Mouse (Mus musculus) heart, postnatal 0 days (tissue): ENCODE data around the gene Wdr66. TPM values are rescaled to one million over a fixed set of nuclear protein-coding genes. Genes with fewer than 3 reads are reported as not detected.

Source experiments
- ATAC-seq: fragments of 200-750 bp; cut with Nextera tagmentation; 2 replicates; pipeline ENCODE4 v1.8.0; 2017; ENCODE audit warnings: low read depth, moderate number of reproducible peaks, moderate library complexity; ENCODE audit not compliant: insufficient read depth
- DNase-seq: peaks from one replicate; pipeline ENCODE4 v3.0.0-alpha.2; 2016; ENCODE audit warnings: low spot score
- H3K27ac ChIP-seq: fragments of 300-500 bp; sonication (generic); 2 replicates; pipeline ENCODE4 v1.5.1; 2014; ENCODE audit warnings: low read depth, mild to moderate bottlenecking
- H3K27me3 ChIP-seq: fragments of 300-500 bp; sonication (generic); 2 replicates; pipeline ENCODE4 v1.6.1; 2014; ENCODE audit warnings: low read length, mixed read lengths; ENCODE audit not compliant: control insufficient read depth, insufficient read depth
- H3K36me3 ChIP-seq: fragments of 300-500 bp; sonication (generic); replicated peaks from 2 replicates; pipeline ENCODE4 v1.6.1; 2014; ENCODE audit warnings: low read length, mixed read lengths; ENCODE audit not compliant: control insufficient read depth, insufficient read depth
- H3K4me1 ChIP-seq: fragments of 300-500 bp; sonication (generic); 2 replicates; pipeline ENCODE4 v1.6.1; 2014; ENCODE audit warnings: antibody characterized with exemption; ENCODE audit not compliant: control insufficient read depth, insufficient read depth
- H3K4me2 ChIP-seq: fragments of 300-500 bp; sonication (generic); 2 replicates; pipeline ENCODE4 v1.6.1; 2014; ENCODE audit warnings: low read depth, mild to moderate bottlenecking, low read length, moderate library complexity
- H3K4me3 ChIP-seq: fragments of 300-500 bp; sonication (generic); 2 replicates; pipeline ENCODE4 v1.5.1; 2014; ENCODE audit warnings: low read depth, low read length
- H3K9ac ChIP-seq: fragments of 300-500 bp; sonication (generic); replicated peaks from 2 replicates; pipeline ENCODE4 v1.6.1; 2014; ENCODE audit warnings: low read depth, low read length, mixed read lengths
- H3K9me3 ChIP-seq: fragments of 300-500 bp; sonication (generic); replicated peaks from 2 replicates; pipeline ENCODE4 v1.6.1; 2016; ENCODE audit warnings: low read length; ENCODE audit not compliant: control insufficient read depth
- CTCF ChIP-seq: IDR thresholded peaks from 2 replicates; pipeline ENCODE4 v1.5.1; 2016; ENCODE audit warnings: antibody characterized with exemption, control low read depth, low read depth
- EP300 ChIP-seq: IDR thresholded peaks from 2 replicates; pipeline ENCODE4 v1.6.1; 2016; ENCODE audit warnings: antibody characterized with exemption, low read depth
- WGBS: fragments of 180-500 bp; shearing (Covaris S2); extraction: QIAGEN DNeasy Blood & Tissue Kit; methylation state at CpG from one replicate; pipeline ENCODE4 v1.1.7; 2014; 5-methylcytosine and 5-hydroxymethylcytosine counted together
- polyA plus RNA-seq: library from polyadenylated mRNA; unstranded; fragments of >200 nt; fragmentation: Nextera tagmentation; extraction: Ambion mirVana; gene quantifications from 2 replicates; pipeline ENCODE4 v1.2.1, GENCODE M21; 2015
- total RNA-seq: library from RNA; depleted of rRNA; stranded (reverse); fragments of >200 nt; gene quantifications from 2 replicates; pipeline ENCODE4 v1.2.3, GENCODE M21; 2014; ENCODE audit warnings: low replicate concordance

Gene Wdr66
- total and polyA plus RNA-seq, 2 experiments from 2014 or later, result 3.1 to 4.0 TPM

GRCm38 (mm10) chr5:123296972-123297754, 45.3 kb downstream of the Wdr66 start:
- no peak overlapping the region for H3K27ac ChIP-seq
- no peak overlapping the region for H3K9ac ChIP-seq
- no peaks in the 10 kb centered on the region for H3K9me3 ChIP-seq
- no peaks in the 10 kb centered on the region for H3K27me3 ChIP-seq
- no peaks in the 10 kb centered on the region for H3K36me3 ChIP-seq
- DNase-seq (no peak), ATAC-seq (0 out of 2 replicates have a peak, but pooled peaks have one; percentile 13)
- H3K4me3 ChIP-seq, result no peak overlapping the region
- TF ChIP-seq EP300, result no peak
- TF ChIP-seq CTCF, result no peak
- H3K4me1 ChIP-seq, result peaks cover 18% of the 10 kb centered on the region
- no peak overlapping the region for H3K4me2 ChIP-seq
- WGBS, result 57% methylated on average over 23 of the region's 23 CpGs

GRCm38 (mm10) chr5:123297830-123298229, 45.9 kb downstream of the Wdr66 start:
- Histone ChIP-seq H3K27me3 (no peaks in the 10 kb centered on the region), H3K27ac (no peak overlapping the region), H3K4me3 (no peak overlapping the region), H3K36me3 (no peaks in the 10 kb centered on the region), H3K9me3 (no peaks in the 10 kb centered on the region), H3K9ac (no peak overlapping the region), H3K4me2 (no peak overlapping the region), H3K4me1 (peaks cover 21% of the 10 kb centered on the region)
- WGBS, result 72% methylated on average over 7 of the region's 7 CpGs
- ATAC-seq (no peak), DNase-seq (no peak)
- no peak for TF ChIP-seq CTCF
- TF ChIP-seq EP300, result no peak

GRCm38 (mm10) chr5:123298526-123298925, 46.6 kb downstream of the Wdr66 start:
- Histone ChIP-seq H3K4me2 (no peak overlapping the region), H3K4me3 (no peak overlapping the region), H3K9me3 (no peaks in the 10 kb centered on the region), H3K9ac (no peak overlapping the region), H3K36me3 (no peaks in the 10 kb centered on the region), H3K4me1 (peaks cover 21% of the 10 kb centered on the region), H3K27ac (no peak overlapping the region), H3K27me3 (no peaks in the 10 kb centered on the region)
- ATAC-seq (no peak), DNase-seq (no peak)
- TF ChIP-seq EP300 (no peak), CTCF (peak; percentile 19; the same call in 1 of the 2 replicates)
- WGBS, result 91% methylated on average over 6 of the region's 6 CpGs

GRCm38 (mm10) chr5:123300496-123301034, 48.7 kb downstream of the Wdr66 start:
- no peak overlapping the region for H3K4me2 ChIP-seq
- no peak overlapping the region for H3K27ac ChIP-seq
- no peak overlapping the region for H3K9ac ChIP-seq
- no peaks in the 10 kb centered on the region for H3K27me3 ChIP-seq
- TF ChIP-seq EP300 (no peak), CTCF (no peak)
- 61% methylated on average over 8 of the region's 8 CpGs for WGBS
- H3K4me3 ChIP-seq, result no peak overlapping the region
- no peak for ATAC-seq
- H3K36me3 ChIP-seq, result no peaks in the 10 kb centered on the region
- H3K9me3 ChIP-seq, result no peaks in the 10 kb centered on the region
- H3K4me1 ChIP-seq, result peaks cover 21% of the 10 kb centered on the region
- DNase-seq, result no peak

- no peak overlapping the region for H3K4me2 ChIP-seq
- 64% methylated on average over 20 of the region's 20 CpGs for WGBS
Measured at GRCm38 (mm10) chr5:123301780-123302521, 50.0 kb downstream of the Wdr66 start.

More at GRCm38 (mm10) chr5:123301780-123302521, 50.0 kb downstream of the Wdr66 start:
- no peak overlapping the region for H3K9ac ChIP-seq
- no peaks in the 10 kb centered on the region for H3K27me3 ChIP-seq
- TF ChIP-seq CTCF, result no peak
- TF ChIP-seq EP300, result no peak
- no peak overlapping the region for H3K4me3 ChIP-seq
- H3K36me3 ChIP-seq, result no peaks in the 10 kb centered on the region
- H3K9me3 ChIP-seq, result no peaks in the 10 kb centered on the region
- DNase-seq (peak; percentile 40), ATAC-seq (peak; percentile 31; the same call in 1 of the 2 replicates)
- H3K27ac ChIP-seq, result peak overlapping the region; percentile 3; the same call in 1 of the 2 replicates
- peaks cover 21% of the 10 kb centered on the region for H3K4me1 ChIP-seq
